Mouse (Mus musculus): Measurements from ENCODE around the gene Atl1.

DNA sequence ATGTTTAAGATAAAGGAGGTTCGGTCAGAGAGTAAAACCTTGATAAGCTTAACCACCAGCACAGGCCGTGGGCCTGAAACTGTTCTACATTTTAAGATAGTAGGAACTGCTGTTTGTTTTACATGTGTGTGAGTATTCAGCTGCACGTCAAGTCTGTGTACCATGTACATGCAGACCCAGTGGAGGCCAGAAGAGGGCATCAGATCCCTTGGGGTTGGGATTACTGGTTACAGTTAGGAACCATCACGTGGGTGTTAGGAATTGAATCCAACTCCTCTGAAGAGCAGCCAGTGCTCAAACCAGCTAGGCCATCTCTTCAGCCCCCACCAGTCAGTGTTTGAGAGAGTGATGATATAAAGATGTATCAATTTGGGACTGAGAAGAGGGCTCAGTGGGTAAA, 70.1 kb downstream of the Atl1 start:
- TF ChIP-seq CTCF (IDR thresholded peaks at IDR 0.05; ENCODE audit: low read depth, low read length) (peak; percentile 76), POLR2A (IDR thresholded peaks at IDR 0.05; ENCODE audit: extremely low read depth, insufficient read depth, low read length) (no peak)

Measured in liver, adult 2 months (tissue).